Mouse (Mus musculus) ovary, postnatal 14 days (tissue): ENCODE data around the gene Lpin1.

ENCODE experiments used
- DNase-seq: peaks from one replicate; pipeline ENCODE4 v3.0.0; 2022; ENCODE audit warnings: low spot score

Gene Lpin1

DNA sequence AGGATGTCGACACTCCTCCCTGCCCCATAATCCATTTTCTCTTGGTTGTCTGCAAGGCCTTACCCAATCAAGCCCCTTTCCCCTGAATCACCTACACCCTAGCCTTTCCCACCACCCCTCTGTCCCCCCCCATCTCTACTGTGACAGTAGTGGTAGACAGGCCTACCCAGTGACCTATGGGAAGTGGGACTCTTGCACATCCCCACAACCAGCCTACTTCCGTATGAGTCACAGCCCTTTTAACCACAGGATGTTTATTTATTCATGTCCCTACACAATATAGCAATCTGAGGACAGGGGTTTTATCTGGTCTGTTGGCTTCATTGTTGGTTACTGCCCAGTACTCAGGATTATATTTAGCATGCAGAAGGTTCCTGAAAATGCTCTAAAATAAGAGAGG is 84.6 kb downstream of the Lpin1 start:
- no peak for DNase-seq

DNA sequence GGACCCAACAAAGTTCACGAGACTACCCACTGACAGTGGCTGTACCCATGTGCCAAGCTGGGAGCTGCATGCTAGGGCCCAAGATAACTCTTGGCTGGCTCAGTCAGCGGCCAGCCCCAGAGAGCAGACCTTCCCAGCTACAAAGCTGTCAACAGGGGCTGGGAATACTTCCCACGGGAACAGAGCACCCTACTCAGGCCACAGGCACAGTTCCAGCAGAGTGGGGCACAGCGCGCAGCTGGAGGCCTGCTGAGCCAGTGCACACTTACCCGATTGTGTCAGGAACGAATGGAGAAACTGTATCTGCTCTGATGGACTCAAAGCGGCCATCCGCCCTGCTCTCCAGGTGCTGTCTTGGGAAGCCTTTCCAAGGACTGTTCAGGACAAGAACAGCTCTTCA is 95.6 kb downstream of the Lpin1 start:
- DNase-seq = no peak

DNA sequence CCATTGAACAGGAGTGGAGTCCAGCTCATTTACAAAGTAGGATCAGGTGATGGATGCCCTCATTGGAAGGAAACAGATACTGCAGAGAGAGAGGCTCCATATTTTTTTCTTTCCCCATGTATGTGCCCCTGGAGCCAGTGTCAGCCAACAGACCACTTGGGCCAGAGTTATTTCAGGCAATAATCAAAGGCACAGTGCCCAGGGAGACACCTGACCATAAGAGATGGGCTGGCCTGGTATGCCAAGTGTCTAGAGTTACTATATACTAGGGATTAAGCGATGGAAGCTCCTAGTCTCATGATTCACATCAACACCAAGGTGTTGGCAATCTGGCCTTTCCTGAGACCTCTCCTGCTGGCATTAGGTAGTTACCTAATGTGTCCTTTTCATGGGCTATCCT is 97.8 kb downstream of the Lpin1 start:
- DNase-seq = no peak

DNA sequence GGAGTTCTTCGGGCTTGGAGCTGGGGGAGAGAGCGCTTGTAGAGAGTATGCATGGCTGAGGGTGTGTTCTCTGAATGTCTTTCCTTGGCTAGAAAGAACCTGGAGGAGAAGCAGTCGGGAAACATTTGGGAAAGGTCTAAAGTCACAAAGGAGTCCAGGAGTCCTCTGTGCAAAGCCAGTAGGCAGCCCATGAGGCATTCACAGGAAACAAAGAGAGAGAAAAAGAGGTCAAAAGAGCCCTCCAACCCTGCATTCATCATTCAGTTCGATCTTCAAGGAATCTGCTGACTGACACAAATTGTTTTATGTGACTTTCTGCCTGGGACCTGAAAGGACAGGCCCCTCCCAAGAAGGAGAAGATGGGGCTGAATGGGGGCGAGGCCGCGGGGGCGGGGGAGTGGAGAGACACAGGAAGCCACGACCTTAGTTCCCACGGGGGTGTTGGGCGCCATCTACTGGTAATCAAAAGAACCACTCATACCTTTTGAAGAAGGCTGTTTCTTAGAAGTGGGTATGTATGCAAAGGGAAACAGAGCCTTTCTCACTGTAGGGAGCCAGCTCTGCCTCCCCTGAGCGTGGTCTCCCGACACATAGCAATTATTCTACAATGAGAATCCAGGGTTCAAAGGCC is 101.5 kb downstream of the Lpin1 start:
- peak; percentile 57 for DNase-seq

DNA sequence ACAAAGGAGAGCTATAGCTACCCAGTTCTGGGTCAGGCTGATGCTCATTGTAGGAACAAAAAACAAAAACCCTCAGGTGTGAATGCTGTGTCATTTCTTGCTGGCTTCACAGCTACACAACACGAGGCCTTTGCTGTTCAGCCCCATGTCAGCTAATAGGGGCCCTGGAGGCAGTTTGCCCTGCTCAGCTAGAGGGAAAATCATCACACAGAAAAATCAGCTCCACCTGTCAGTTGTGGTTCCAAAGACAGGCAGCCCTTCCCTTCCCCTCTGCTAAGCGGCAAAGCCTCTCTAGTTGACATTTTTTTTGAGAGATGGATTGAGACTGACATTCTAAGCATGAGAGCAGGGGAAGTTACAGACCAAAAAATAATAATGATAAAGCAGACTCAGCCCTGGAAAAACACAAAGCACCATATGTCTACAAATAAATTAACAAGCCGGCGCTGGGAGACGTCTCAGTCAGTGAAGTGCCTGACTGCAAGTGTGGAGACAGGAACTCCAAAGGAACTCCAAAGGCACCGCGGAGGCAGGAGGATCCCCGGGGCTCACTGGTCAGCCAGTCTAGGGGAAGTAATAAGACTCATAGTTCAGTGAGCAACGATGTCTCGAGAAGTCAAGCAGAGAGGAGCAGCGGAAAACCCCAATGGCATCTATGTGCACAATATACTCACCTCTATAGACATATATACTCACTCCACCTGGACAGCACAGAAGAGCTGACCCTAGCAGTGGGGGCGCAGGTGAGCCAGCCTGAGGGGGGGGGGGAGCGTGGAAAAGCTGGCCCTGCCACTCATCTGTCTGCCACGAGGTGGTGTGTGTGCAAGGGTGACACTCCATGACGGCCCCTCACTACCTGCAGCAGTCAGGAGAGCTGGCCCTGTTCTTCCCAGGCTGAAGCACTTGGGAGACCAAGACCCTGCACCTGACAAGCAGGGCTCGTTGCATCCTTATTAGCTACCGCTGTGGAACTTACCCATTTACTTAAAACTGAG is 103.7 kb downstream of the Lpin1 start:
- DNase-seq = no peak

DNA sequence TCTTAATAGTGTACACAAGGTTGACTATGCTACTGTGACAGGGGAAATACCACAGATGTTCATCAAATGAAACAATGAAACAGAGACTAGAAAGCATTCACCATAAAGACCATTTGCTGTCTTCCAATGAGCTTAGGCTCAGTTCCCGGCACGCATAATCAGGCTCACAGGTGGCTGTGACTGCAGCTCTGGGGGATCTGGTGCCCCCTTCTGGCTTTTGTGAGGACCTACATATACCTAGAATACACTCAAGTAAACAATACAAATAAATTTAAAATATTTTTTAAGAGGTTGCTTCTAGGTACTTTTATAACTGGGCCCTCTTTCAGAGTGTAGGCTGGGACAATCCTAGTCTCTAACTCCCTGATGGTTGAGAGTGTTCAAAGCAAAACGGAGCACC is 106.5 kb downstream of the Lpin1 start:
- no peak for DNase-seq

DNA sequence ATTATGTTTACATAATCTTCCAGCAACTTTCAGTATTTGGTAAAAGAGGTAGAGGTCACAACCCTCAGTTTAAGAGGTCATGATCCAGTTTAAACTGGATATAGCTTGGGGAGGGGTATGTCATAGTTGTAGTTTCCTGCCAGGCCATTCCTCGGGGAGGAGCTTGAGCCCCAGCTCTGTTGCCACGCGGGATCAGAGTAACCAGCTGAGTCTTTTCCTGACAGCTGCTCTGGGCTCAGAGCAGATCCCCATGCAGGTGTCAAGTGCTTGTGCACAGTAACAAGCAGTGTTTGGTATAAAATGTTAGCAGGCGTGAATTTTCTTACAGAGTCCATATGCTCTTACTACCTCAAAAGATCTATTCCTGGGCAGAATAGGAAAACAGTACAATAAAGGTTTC is 112.8 kb downstream of the Lpin1 start:
- no peak for DNase-seq

DNA sequence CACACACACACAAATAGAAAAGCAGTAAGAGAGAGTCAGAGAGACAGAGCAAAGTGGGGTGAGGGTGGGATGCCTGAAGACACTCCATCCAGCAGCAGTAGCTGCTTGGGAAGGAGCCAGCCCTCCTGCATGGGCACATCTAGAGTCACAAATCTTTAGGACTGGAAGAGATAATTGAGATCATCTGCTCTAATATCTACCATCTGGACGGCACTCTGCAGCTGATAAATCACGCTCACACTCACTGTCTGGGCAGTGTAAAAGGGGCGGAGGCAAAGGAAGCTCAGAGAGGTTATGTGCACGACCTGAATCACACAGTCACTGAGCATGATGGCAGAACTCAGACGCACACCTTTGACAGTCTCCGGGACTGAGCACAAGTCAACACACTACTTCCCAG is 118.1 kb downstream of the Lpin1 start:
- DNase-seq = no peak

DNA sequence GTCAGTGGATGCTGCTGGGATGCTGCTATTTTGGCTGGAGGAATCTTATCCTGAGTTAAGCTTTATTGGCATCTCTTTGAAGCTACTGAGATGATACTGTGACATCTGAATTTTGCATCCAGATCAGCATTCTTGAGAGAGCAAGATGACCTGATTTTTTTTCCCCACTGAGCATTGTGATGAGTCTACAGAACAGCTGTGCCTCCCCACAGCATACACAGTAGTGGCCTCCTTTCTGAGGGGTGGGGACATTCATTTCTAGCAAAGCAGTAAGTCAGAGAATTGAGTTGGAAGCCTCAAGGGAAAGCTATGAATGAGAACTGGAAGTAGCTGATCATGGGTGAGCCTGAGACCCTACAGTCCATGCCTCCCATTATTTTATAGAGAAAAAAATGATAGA is 121.9 kb downstream of the Lpin1 start:
- DNase-seq = no peak

DNA sequence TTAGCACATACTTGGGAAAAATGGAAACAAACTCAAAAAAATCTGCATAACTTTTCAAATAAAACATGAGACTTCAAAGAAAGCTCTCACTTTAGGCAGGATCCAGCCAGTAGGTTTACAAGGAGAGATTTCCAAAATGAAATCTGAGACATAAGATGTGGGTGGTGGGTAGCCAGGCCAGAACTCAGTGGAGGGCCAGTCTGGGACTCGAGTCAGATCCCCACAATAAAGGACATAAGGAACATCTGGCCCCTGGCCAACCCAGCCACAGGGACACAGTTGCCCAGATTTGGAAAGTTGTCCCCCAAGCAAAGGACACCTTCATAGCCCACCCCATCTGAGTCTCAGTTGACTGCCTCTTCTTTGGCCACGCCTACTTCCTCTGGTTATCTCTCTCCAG is 123.3 kb downstream of the Lpin1 start:
- no peak for DNase-seq
